Mouse (Mus musculus) ES-E14 (cell line): ENCODE measurements around the gene Ubtf. TPM values are rescaled to one million over a fixed set of nuclear protein-coding genes. Genes with fewer than 3 reads are reported as not detected.

Source experiments
- DNase-seq: peaks from one replicate; pipeline ENCODE4 v3.0.0-alpha.2; 2013; ENCODE audit warnings: low read depth, low spot score
- H3K27ac ChIP-seq: 2 replicates; pipeline ENCODE4 v1.5.1; 2012; ENCODE audit warnings: low read depth, mild to moderate bottlenecking, low read length, moderate library complexity, mixed read lengths; ENCODE audit not compliant: poor library complexity, insufficient read depth, severe bottlenecking
- H3K36me3 ChIP-seq: 2 replicates; pipeline ENCODE4 v1.6.1; 2012; ENCODE audit warnings: mild to moderate bottlenecking, low read length, moderate library complexity, mixed read lengths; ENCODE audit not compliant: control insufficient read depth, poor library complexity, insufficient read depth, severe bottlenecking
- H3K4me1 ChIP-seq, 2 experiments: fragments of 150-350 bp in 1 of 2; sonication (generic) in 1 of 2; 2 replicates each; pipeline ENCODE4 v1.6.1; 2012; ENCODE audit warnings: low read length in 2 of 2, mild to moderate bottlenecking in 1 of 2, mixed read lengths in 1 of 2; ENCODE audit not compliant: control insufficient read depth in 2 of 2, insufficient read depth in 2 of 2, poor library complexity in 1 of 2
- H3K4me3 ChIP-seq, 2 experiments: fragments of 150-350 bp in 1 of 2; sonication (generic) in 1 of 2; 2 replicates each; pipeline ENCODE4 v1.5.1; 2012; ENCODE audit warnings: low read length in 2 of 2, low read depth in 1 of 2, mild to moderate bottlenecking in 1 of 2, mixed read lengths in 1 of 2; ENCODE audit not compliant: insufficient read depth in 1 of 2, poor library complexity in 1 of 2, severe bottlenecking in 1 of 2
- H3K9ac ChIP-seq: 2 replicates; pipeline ENCODE4 v1.6.1; 2012; ENCODE audit warnings: low read depth, mild to moderate bottlenecking, low read length, mixed read lengths; ENCODE audit not compliant: poor library complexity, insufficient read depth, severe bottlenecking
- H3K9me3 ChIP-seq: fragments of 150-350 bp; sonication (generic); 2 replicates; pipeline ENCODE4 v1.6.1; 2012; ENCODE audit warnings: low read depth, mild to moderate bottlenecking, low read length; ENCODE audit not compliant: control insufficient read depth, insufficient read depth
- CHD2 ChIP-seq: IDR thresholded peaks from 2 replicates; pipeline ENCODE4 v1.6.1; 2014; ENCODE audit warnings: mild to moderate bottlenecking, low read depth, low read length, inconsistent platforms
- HCFC1 ChIP-seq: IDR thresholded peaks from 2 replicates; pipeline ENCODE4 v1.6.1; 2012; ENCODE audit warnings: low read length, inconsistent platforms, borderline replicate concordance; ENCODE audit not compliant: insufficient read depth
- MAFK ChIP-seq: IDR thresholded peaks from 2 replicates; pipeline ENCODE4 v1.6.1; 2014; ENCODE audit warnings: mild to moderate bottlenecking, low read depth, low read length, inconsistent platforms; ENCODE audit not compliant: insufficient read depth
- ZC3H11A ChIP-seq: IDR thresholded peaks from 2 replicates; pipeline ENCODE4 v1.6.1; 2012; ENCODE audit warnings: low read depth, mild to moderate bottlenecking, inconsistent platforms, low read length, borderline replicate concordance
- ZNF384 ChIP-seq: IDR thresholded peaks from 2 replicates; pipeline ENCODE4 v1.6.1; 2012; ENCODE audit warnings: low read depth, low read length, inconsistent platforms
- in situ Hi-C, 2 experiments: fragments of 600-800 bp; cut with MboI; formaldehyde crosslinking; loops; one replicate each; pipeline ENCODE4 v1.15.1; 2025; ENCODE audit warnings: low sequenced_read_pairs in 2 of 2, inconsistent platforms in 1 of 2; ENCODE audit not compliant: unreplicated experiment in 2 of 2
- total RNA-seq: library from RNA; depleted of rRNA; stranded (reverse); fragments of 300-350 nt; gene quantifications from 2 replicates; pipeline ENCODE4 v1.2.3, GENCODE M21; 2012; rRNA removed

The Ubtf gene
- total RNA-seq, 1 experiment = 138 TPM

GRCm38 (mm10) chr11:102263211-102263610 is 56.3 kb downstream of the Ubtf start:
- H3K9me3 ChIP-seq = no peaks in the 10 kb centered on the region
- no peak overlapping the region for H3K27ac ChIP-seq
- no peak overlapping the region for H3K9ac ChIP-seq
- peaks cover 5 to 18% of the 10 kb centered on the region in 2 experiments for H3K4me1 ChIP-seq
- in situ Hi-C loops = no loop called here
- H3K36me3 ChIP-seq = peaks cover 41% of the 10 kb centered on the region
- TF ChIP-seq HCFC1 = no peak
- no peak for TF ChIP-seq ZC3H11A
- TF ChIP-seq ZNF384 = no peak
- TF ChIP-seq CHD2 = no peak
- TF ChIP-seq MAFK = no peak
- no peak for DNase-seq
- no peak overlapping the region for H3K4me3 ChIP-seq

- in situ Hi-C loops = no loop called here
Measured at GRCm38 (mm10) chr11:102258521-102258920, 61.0 kb downstream of the Ubtf start.

GRCm38 (mm10) chr11:102258095-102258494 is 61.4 kb downstream of the Ubtf start:
- H3K4me3 ChIP-seq = no peak overlapping the region
- TF ChIP-seq HCFC1 = no peak
- no peak for TF ChIP-seq MAFK
- no peak for TF ChIP-seq ZC3H11A
- no peak for TF ChIP-seq ZNF384
- no peak for TF ChIP-seq CHD2
- H3K4me1 ChIP-seq = peaks cover 0 to 20% of the 10 kb centered on the region in 2 experiments; a peak in 2 of 4 replicates
- H3K27ac ChIP-seq = no peak overlapping the region
- in situ Hi-C loops = no loop called here
- no peak overlapping the region for H3K9ac ChIP-seq
- no peaks in the 10 kb centered on the region for H3K9me3 ChIP-seq
- peaks cover 59% of the 10 kb centered on the region for H3K36me3 ChIP-seq
- DNase-seq = no peak

More at GRCm38 (mm10) chr11:102258521-102258920, 61.0 kb downstream of the Ubtf start:
- Histone ChIP-seq H3K9ac (no peak overlapping the region), H3K4me1 (peaks cover 0 to 20% of the 10 kb centered on the region in 2 experiments; a peak in 2 of 4 replicates), H3K36me3 (peaks cover 63% of the 10 kb centered on the region), H3K4me3 (no peak overlapping the region), H3K9me3 (no peaks in the 10 kb centered on the region), H3K27ac (no peak overlapping the region)
- TF ChIP-seq MAFK = peak; percentile 48; the same call in 1 of the 2 replicates
- no peak for TF ChIP-seq ZC3H11A
- no peak for TF ChIP-seq HCFC1
- TF ChIP-seq ZNF384 = no peak
- no peak for TF ChIP-seq CHD2
- no peak for DNase-seq

DNA sequence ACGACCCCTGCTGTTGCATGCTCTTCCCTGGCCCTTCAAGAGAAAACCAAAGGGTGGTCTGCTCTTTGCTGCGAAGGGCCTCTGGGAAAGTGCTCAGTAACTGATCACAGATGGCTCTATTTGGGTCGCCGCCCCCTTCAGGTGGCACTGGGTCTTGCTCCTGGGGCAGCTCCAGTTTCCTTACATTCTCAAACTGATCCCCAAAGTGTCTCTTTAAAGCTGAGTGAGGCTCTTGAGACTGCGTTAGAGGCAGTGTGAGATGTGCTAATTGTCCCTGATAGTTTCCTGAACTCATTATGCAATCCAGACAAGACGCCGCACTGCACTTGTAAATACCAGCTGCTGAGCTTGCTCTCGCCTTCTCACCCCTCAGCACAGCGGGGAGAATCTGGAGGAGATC is 62.0 kb downstream of the Ubtf start:
- peaks cover 0 to 20% of the 10 kb centered on the region in 2 experiments; a peak in 2 of 4 replicates for H3K4me1 ChIP-seq
- no peak for TF ChIP-seq CHD2
- no peak for TF ChIP-seq ZNF384
- no peak for TF ChIP-seq HCFC1
- no peak for TF ChIP-seq MAFK
- TF ChIP-seq ZC3H11A = no peak
- 0 out of 2 replicates have a peak overlapping the region, but pooled peaks have one; percentile 44 for H3K9ac ChIP-seq
- peaks cover 56% of the 10 kb centered on the region for H3K36me3 ChIP-seq
- in situ Hi-C loops = no loop called here
- no peak for DNase-seq
- no peak overlapping the region for H3K27ac ChIP-seq
- H3K4me3 ChIP-seq = no peak overlapping the region
- no peaks in the 10 kb centered on the region for H3K9me3 ChIP-seq

Other genes starting within 250 kb of the Ubtf start
- 0.94 and 1.2 TPM in 2 replicates for gene Mpp2, start 231.2 kb downstream of the Ubtf start, total RNA-seq
- not detected in 2 replicates for gene Ppy, start 218.4 kb downstream of the Ubtf start, total RNA-seq
- 0.49 and 2.1 TPM in 2 replicates for gene Pyy, start 211.9 kb downstream of the Ubtf start, total RNA-seq
- gene Nags, start 174.2 kb downstream of the Ubtf start, total RNA-seq = 0.45 and 0.90 TPM in 2 replicates
- gene Tmem101, start 163.3 kb downstream of the Ubtf start, total RNA-seq = 75.3 and 98.7 TPM in 2 replicates
- gene Lsm12, start 134.4 kb downstream of the Ubtf start, total RNA-seq = 27.6 and 49.1 TPM in 2 replicates
- 14.2 and 16.3 TPM in 2 replicates for gene G6pc3, start 130.1 kb downstream of the Ubtf start, total RNA-seq
- gene Hdac5, start 89.6 kb downstream of the Ubtf start, total RNA-seq = 33.3 and 57.9 TPM in 2 replicates
- 17.3 and 17.8 TPM in 2 replicates for gene BC030867, start 70.9 kb downstream of the Ubtf start, total RNA-seq
- 0.98 and 1.0 TPM in 2 replicates for gene Asb16, start 51.0 kb downstream of the Ubtf start, total RNA-seq
- gene Tmub2, start 34.8 kb downstream of the Ubtf start, total RNA-seq = 33.0 and 37.2 TPM in 2 replicates
- gene Atxn7l3, start 23.1 kb downstream of the Ubtf start, total RNA-seq = 55.4 and 60.4 TPM in 2 replicates
- gene Slc4a1, start 46.5 kb upstream of the Ubtf start, total RNA-seq = 0.18 and 0.21 TPM in 2 replicates
- gene Rundc3a, start 73.7 kb upstream of the Ubtf start, total RNA-seq = 6.7 and 15.9 TPM in 2 replicates
- 152 and 175 TPM in 2 replicates for gene Slc25a39, start 88.2 kb upstream of the Ubtf start, total RNA-seq
- gene Grn, start 110.6 kb upstream of the Ubtf start, total RNA-seq = 81.5 and 154 TPM in 2 replicates
- 6.7 and 13.1 TPM in 2 replicates for gene Fam171a2, start 127.9 kb upstream of the Ubtf start, total RNA-seq
- 6.6 and 7.8 TPM in 2 replicates for gene Itga2b, start 150.4 kb upstream of the Ubtf start, total RNA-seq
- gene Gpatch8, start 236.7 kb upstream of the Ubtf start, total RNA-seq = 22.5 and 22.9 TPM in 2 replicates